ENCODE assay signal across 8 mouse cellular contexts in the genomic region with DNA sequence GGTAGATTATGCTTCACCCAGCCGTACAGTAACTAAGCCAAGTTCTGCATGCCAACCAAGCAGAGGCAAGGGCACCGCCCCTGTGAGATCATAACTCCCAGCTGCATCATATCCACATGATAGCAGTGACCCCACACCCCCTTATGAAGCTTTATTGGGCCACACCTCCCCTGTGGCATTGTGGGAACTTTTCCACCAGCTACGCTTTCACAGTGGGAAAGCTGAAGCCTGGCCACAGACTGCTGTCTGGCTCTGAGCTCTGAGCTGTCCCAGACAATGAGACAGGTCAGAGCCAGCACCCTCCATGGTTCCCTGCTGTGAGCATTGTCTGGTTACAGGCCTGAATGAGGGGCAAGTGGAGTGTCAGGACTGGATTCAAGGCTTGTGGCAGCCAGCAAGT. TPM values are rescaled to one million over a fixed set of nuclear protein-coding genes. Genes with fewer than 3 reads are reported as not detected.
DNase-seq lines count a peak whose midpoint lies in the region; ATAC-seq and TF ChIP-seq lines count a peak whose summit lies in the region.

Gene Mrgbp (plus strand): TSS at position 303 of the 400 bp plus-strand sequence.

- H3K36me3 ChIP-seq in kidney, adult 2 months (ENCODE audit: control insufficient read depth, insufficient read depth, low read length), result no peaks in the 10 kb centered on the region
- peaks cover 18% of the 10 kb centered on the region for H3K36me3 ChIP-seq in forebrain, embryonic 13.5 days (ENCODE audit: poor library complexity, severe bottlenecking)
- H3K36me3 ChIP-seq in hindbrain, embryonic 15.5 days, result 0 out of 2 replicates have a peak, but pooled peaks cover 2% of the 10 kb centered on the region
- H3K36me3 ChIP-seq in lung, embryonic 14.5 days (ENCODE audit: insufficient read depth), result peaks cover 14% of the 10 kb centered on the region
- H3K36me3 ChIP-seq in stomach, embryonic 14.5 days (ENCODE audit: control insufficient read depth, insufficient read depth, low read length), result peaks cover 11% of the 10 kb centered on the region; the same call in 1 of the 2 replicates

- 71% methylated on average over 3 of the region's 3 CpGs for WGBS in kidney, adult 2 months
- WGBS in forebrain, embryonic 13.5 days, result 76% methylated on average over 3 of the region's 3 CpGs
- WGBS in hindbrain, embryonic 15.5 days, result 65% methylated on average over 3 of the region's 3 CpGs
- 50% methylated on average over 3 of the region's 3 CpGs for WGBS in lung, embryonic 14.5 days
- 50% methylated on average over 3 of the region's 3 CpGs for WGBS in stomach, embryonic 14.5 days

- H3K4me1 ChIP-seq in kidney, adult 2 months (ENCODE audit: control insufficient read depth, insufficient read depth, low read length), result peaks cover 10% of the 10 kb centered on the region
- H3K4me1 ChIP-seq in forebrain, embryonic 13.5 days, result peaks cover 21% of the 10 kb centered on the region
- H3K4me1 ChIP-seq in hindbrain, embryonic 15.5 days (replicated peaks), result peaks cover 28% of the 10 kb centered on the region
- H3K4me1 ChIP-seq in lung, embryonic 14.5 days (ENCODE audit: insufficient read depth), result no peaks in the 10 kb centered on the region
- peaks cover 15% of the 10 kb centered on the region for H3K4me1 ChIP-seq in stomach, embryonic 14.5 days (ENCODE audit: control insufficient read depth, insufficient read depth, low read length)

- ATAC-seq in Patski, result peak; percentile 52
- ATAC-seq in forebrain, embryonic 13.5 days, result no peak
- no peak for ATAC-seq in hindbrain, embryonic 15.5 days (ENCODE audit: low FRiP score, low read depth)
- ATAC-seq in lung, embryonic 14.5 days (ENCODE audit: insufficient read depth), result no peak
- no peak for ATAC-seq in stomach, embryonic 14.5 days (ENCODE audit: insufficient number of reproducible peaks, insufficient read depth, low FRiP score, low read depth)

- no peak within 1 kb of the TSS for H3K27ac ChIP-seq in kidney, adult 2 months (ENCODE audit: insufficient read depth, low read depth, low read length)
- no peak within 1 kb of the TSS for H3K27ac ChIP-seq in forebrain, embryonic 13.5 days
- no peak within 1 kb of the TSS for H3K27ac ChIP-seq in hindbrain, embryonic 15.5 days (replicated peaks)
- H3K27ac ChIP-seq in lung, embryonic 14.5 days (ENCODE audit: low read depth), result no peak within 1 kb of the TSS
- no peak within 1 kb of the TSS for H3K27ac ChIP-seq in stomach, embryonic 14.5 days (ENCODE audit: low read length)

- DNase-seq in kidney, adult 2 months, result no peak
- no peak for DNase-seq in kidney, postnatal 4 days
- DNase-seq in Patski (ENCODE audit: low read depth, low spot score), result no peak
- no peak for DNase-seq in lung, embryonic 14.5 days
- DNase-seq in frontal cortex, postnatal 10 days (ENCODE audit: low spot score in 2 of 2), result no peak

- H3K9ac ChIP-seq in forebrain, embryonic 13.5 days, result 0 out of 2 replicates have a peak within 1 kb of the TSS, but pooled peaks have one; percentile 94
- H3K9ac ChIP-seq in hindbrain, embryonic 15.5 days, result no peak within 1 kb of the TSS
- H3K9ac ChIP-seq in lung, embryonic 14.5 days, result no peak within 1 kb of the TSS; the same call in 1 of the 2 replicates
- no peak within 1 kb of the TSS for H3K9ac ChIP-seq in stomach, embryonic 14.5 days (replicated peaks; ENCODE audit: low read depth, low read length)

- CTCF ChIA-PET in Patski (lab: Charles Lee), result interaction anchor here (1.0 to 6.9 kb wide), 14 partner anchors 9 to 306 kb away, joined by 3 to 158 read pairs (median 4); no protein-coding TSS in a partner anchor

- TF ChIP-seq CTCF in kidney, adult 2 months (conservative IDR thresholded peaks at IDR 0.05; ENCODE audit: insufficient read depth, insufficient read length, low read depth, low read length), result no peak
- TF ChIP-seq CTCF in Patski (IDR thresholded peaks at IDR 0.05), result no peak
- no peak for TF ChIP-seq CTCF in lung, embryonic 14.5 days (IDR thresholded peaks at IDR 0.05; ENCODE audit: low read depth)

- no peaks in the 10 kb centered on the region for H3K9me3 ChIP-seq in forebrain, embryonic 13.5 days (replicated peaks)
- no peaks in the 10 kb centered on the region for H3K9me3 ChIP-seq in hindbrain, embryonic 15.5 days
- no peaks in the 10 kb centered on the region for H3K9me3 ChIP-seq in lung, embryonic 14.5 days (ENCODE audit: low read depth, low read length)
- H3K9me3 ChIP-seq in stomach, embryonic 14.5 days (ENCODE audit: control insufficient read depth, low read depth, low read length), result no peaks in the 10 kb centered on the region

- POLR2A ChIA-PET in Patski (lab: Charles Lee), result interaction anchor here (1.5 kb wide), 1 partner anchor 129 kb away, joined by 3 read pairs; the partner anchor contains the start of genes Dido1 and Gid8

- no peaks in the 10 kb centered on the region for H3K27me3 ChIP-seq in kidney, adult 2 months (replicated peaks; ENCODE audit: control insufficient read depth, insufficient read depth, low read length)
- H3K27me3 ChIP-seq in Patski, result no peaks in the 10 kb centered on the region
- H3K27me3 ChIP-seq in forebrain, embryonic 13.5 days, result peaks cover 6% of the 10 kb centered on the region; the same call in 1 of the 2 replicates
- H3K27me3 ChIP-seq in hindbrain, embryonic 15.5 days, result peaks cover 8% of the 10 kb centered on the region
- H3K27me3 ChIP-seq in lung, embryonic 14.5 days (ENCODE audit: insufficient read depth, low read length), result no peaks in the 10 kb centered on the region
- H3K27me3 ChIP-seq in stomach, embryonic 14.5 days (ENCODE audit: control insufficient read depth, insufficient read depth, low read length), result no peaks in the 10 kb centered on the region

- H3K4me3 ChIP-seq in kidney, adult 2 months (ENCODE audit: insufficient read depth, low read depth, low read length), result no peak within 1 kb of the TSS
- H3K4me3 ChIP-seq in forebrain, embryonic 13.5 days, result no peak within 1 kb of the TSS
- H3K4me3 ChIP-seq in hindbrain, embryonic 15.5 days, result no peak within 1 kb of the TSS
- no peak within 1 kb of the TSS for H3K4me3 ChIP-seq in lung, embryonic 14.5 days (ENCODE audit: low read depth, low read length)
- no peak within 1 kb of the TSS for H3K4me3 ChIP-seq in stomach, embryonic 14.5 days (ENCODE audit: low read depth, low read length)

- in situ Hi-C loops in Patski (cut with MboI; ENCODE audit: low pct_unique_long_range_greater_than_20kb), result no loop called here

- no peak for TF ChIP-seq POLR2A in kidney, adult 2 months (IDR thresholded peaks at IDR 0.05; ENCODE audit: low read depth, low read length)

- no peak within 1 kb of the TSS for H3K4me2 ChIP-seq in forebrain, embryonic 13.5 days
- H3K4me2 ChIP-seq in hindbrain, embryonic 15.5 days, result no peak within 1 kb of the TSS
- H3K4me2 ChIP-seq in lung, embryonic 14.5 days, result peak within 1 kb of the TSS; percentile 86; the same call in 1 of the 2 replicates
- no peak within 1 kb of the TSS for H3K4me2 ChIP-seq in stomach, embryonic 14.5 days (replicated peaks; ENCODE audit: low read depth, low read length)

RNA-seq across cellular contexts. Expression of gene Mrgbp, which starts in this region (rescaled TPM):
- 13.6 and 14.4 TPM in 2 replicates for polyA plus RNA-seq in kidney, adult 2 months (2012; rRNA removed)
- 55.2 TPM for polyA plus RNA-seq in Patski (2021)
- 50.7 and 53.6 TPM in 2 replicates for polyA plus RNA-seq in forebrain, embryonic 13.5 days (2015; fragmentation: Nextera tagmentation; extraction: Ambion mirVana)
- polyA plus RNA-seq in hindbrain, embryonic 15.5 days (2015; fragmentation: Nextera tagmentation; extraction: Ambion mirVana), result 38.3 and 40.6 TPM in 2 replicates
- 34.7 and 39.0 TPM in 2 replicates for polyA plus RNA-seq in lung, embryonic 14.5 days (2014; fragmentation: Nextera tagmentation; extraction: Ambion mirVana)
- polyA plus RNA-seq in stomach, embryonic 14.5 days (2014; fragmentation: Nextera tagmentation; extraction: Ambion mirVana), result 28.9 and 31.1 TPM in 2 replicates
